Mouse (Mus musculus) kidney, embryonic 16.5 days (tissue): ENCODE results near the gene Slc12a9. TPM values are rescaled to one million over a fixed set of nuclear protein-coding genes. Genes with fewer than 3 reads are reported as not detected.

Experiments
- ATAC-seq: fragments of 200-750 bp; cut with Nextera tagmentation; 2 replicates; pipeline ENCODE4 v1.8.0; 2017; ENCODE audit warnings: moderate TSS enrichment; ENCODE audit not compliant: low FRiP score, low TSS enrichment
- H3K27ac ChIP-seq: fragments of 300-500 bp; sonication (generic); 2 replicates; pipeline ENCODE4 v1.5.1; 2014; ENCODE audit warnings: low read length
- H3K27me3 ChIP-seq: fragments of 300-500 bp; sonication (generic); 2 replicates; pipeline ENCODE4 v1.6.1; 2014; ENCODE audit warnings: low read length, control low read depth, mixed read lengths; ENCODE audit not compliant: insufficient read depth
- H3K36me3 ChIP-seq: fragments of 300-500 bp; sonication (generic); 2 replicates; pipeline ENCODE4 v1.6.1; 2014; ENCODE audit warnings: low read length, control low read depth, mixed read lengths; ENCODE audit not compliant: insufficient read depth
- H3K4me1 ChIP-seq: fragments of 300-500 bp; sonication (generic); 2 replicates; pipeline ENCODE4 v1.6.1; 2014; ENCODE audit warnings: low read length, control low read depth, mixed read lengths; ENCODE audit not compliant: insufficient read depth
- H3K4me2 ChIP-seq: fragments of 300-500 bp; sonication (generic); replicated peaks from 2 replicates; pipeline ENCODE4 v1.6.1; 2014; ENCODE audit warnings: low read depth, low read length
- H3K4me3 ChIP-seq: fragments of 300-500 bp; sonication (generic); 2 replicates; pipeline ENCODE4 v1.5.1; 2014; ENCODE audit warnings: mild to moderate bottlenecking, low read length
- H3K9ac ChIP-seq: fragments of 300-500 bp; sonication (generic); replicated peaks from 2 replicates; pipeline ENCODE4 v1.6.1; 2014; ENCODE audit warnings: low read length
- H3K9me3 ChIP-seq: fragments of 300-500 bp; sonication (generic); 2 replicates; pipeline ENCODE4 v1.6.1; 2016; ENCODE audit warnings: low read length, control low read depth
- WGBS: fragments of 180-500 bp; shearing (Covaris S2); extraction: QIAGEN DNeasy Blood & Tissue Kit; methylation state at CpG from one replicate; pipeline ENCODE4 v1.1.7; 2014; 5-methylcytosine and 5-hydroxymethylcytosine counted together
- polyA plus RNA-seq: library from polyadenylated mRNA; unstranded; fragments of >200 nt; fragmentation: Nextera tagmentation; extraction: Ambion mirVana; gene quantifications from 2 replicates; pipeline ENCODE4 v1.2.1, GENCODE M21; 2015

Gene Slc12a9
- polyA plus RNA-seq, 1 experiment from 2014 or later = 16.3 TPM

GRCm38 (mm10) chr5:137318570-137318969 is 14.8 kb downstream of the Slc12a9 start:
- no peak for ATAC-seq
- peaks cover 16% of the 10 kb centered on the region for H3K4me1 ChIP-seq
- H3K9me3 ChIP-seq = no peaks in the 10 kb centered on the region
- WGBS = 59% methylated on average over 1 of the region's 1 CpGs
- no peaks in the 10 kb centered on the region for H3K27me3 ChIP-seq
- no peak overlapping the region for H3K4me3 ChIP-seq
- no peak overlapping the region for H3K27ac ChIP-seq
- H3K4me2 ChIP-seq = no peak overlapping the region
- H3K9ac ChIP-seq = no peak overlapping the region
- peaks cover 16% of the 10 kb centered on the region for H3K36me3 ChIP-seq

DNA sequence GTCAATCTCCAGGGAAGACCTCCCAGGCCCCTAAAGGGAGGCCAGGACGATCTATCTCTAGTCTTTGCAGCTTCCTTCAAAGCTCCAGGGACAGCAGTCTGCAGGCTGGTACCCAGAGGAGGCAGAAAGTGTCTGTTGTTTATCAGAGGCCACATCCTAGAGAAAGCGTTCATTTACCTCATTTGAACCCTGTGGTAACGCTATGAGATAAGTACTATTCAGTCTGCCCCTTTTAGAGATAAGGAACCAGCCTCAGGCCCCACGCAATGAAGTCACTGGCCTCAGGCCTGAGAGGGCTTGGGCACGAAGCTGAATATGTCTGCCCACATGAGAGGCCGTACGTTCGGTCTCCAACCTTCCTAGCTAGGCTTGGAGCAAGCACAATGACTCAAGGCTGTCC is 16.0 kb downstream of the Slc12a9 start:
- H3K27ac ChIP-seq = no peak overlapping the region
- peaks cover 24% of the 10 kb centered on the region for H3K4me1 ChIP-seq
- H3K9me3 ChIP-seq = no peaks in the 10 kb centered on the region
- WGBS = 87% methylated on average over 8 of the region's 8 CpGs
- no peak for ATAC-seq
- H3K9ac ChIP-seq = no peak overlapping the region
- H3K36me3 ChIP-seq = peaks cover 12% of the 10 kb centered on the region
- no peak overlapping the region for H3K4me3 ChIP-seq
- no peaks in the 10 kb centered on the region for H3K27me3 ChIP-seq
- no peak overlapping the region for H3K4me2 ChIP-seq

- H3K27ac ChIP-seq = peak overlapping the region; percentile 89
- WGBS = 43% methylated on average over 30 of the region's 30 CpGs
- H3K4me1 ChIP-seq = peaks cover 29% of the 10 kb centered on the region
- H3K4me2 ChIP-seq = peak overlapping the region; percentile 91; the same call in 1 of the 2 replicates
- H3K9me3 ChIP-seq = no peaks in the 10 kb centered on the region
- peak overlapping the region; percentile 95 for H3K9ac ChIP-seq
- ATAC-seq = no peak
- no peak overlapping the region for H3K4me3 ChIP-seq
- H3K36me3 ChIP-seq = peaks cover 21% of the 10 kb centered on the region
- no peaks in the 10 kb centered on the region for H3K27me3 ChIP-seq
Measured at GRCm38 (mm10) chr5:137315084-137315903, 18.1 kb downstream of the Slc12a9 start.

DNA sequence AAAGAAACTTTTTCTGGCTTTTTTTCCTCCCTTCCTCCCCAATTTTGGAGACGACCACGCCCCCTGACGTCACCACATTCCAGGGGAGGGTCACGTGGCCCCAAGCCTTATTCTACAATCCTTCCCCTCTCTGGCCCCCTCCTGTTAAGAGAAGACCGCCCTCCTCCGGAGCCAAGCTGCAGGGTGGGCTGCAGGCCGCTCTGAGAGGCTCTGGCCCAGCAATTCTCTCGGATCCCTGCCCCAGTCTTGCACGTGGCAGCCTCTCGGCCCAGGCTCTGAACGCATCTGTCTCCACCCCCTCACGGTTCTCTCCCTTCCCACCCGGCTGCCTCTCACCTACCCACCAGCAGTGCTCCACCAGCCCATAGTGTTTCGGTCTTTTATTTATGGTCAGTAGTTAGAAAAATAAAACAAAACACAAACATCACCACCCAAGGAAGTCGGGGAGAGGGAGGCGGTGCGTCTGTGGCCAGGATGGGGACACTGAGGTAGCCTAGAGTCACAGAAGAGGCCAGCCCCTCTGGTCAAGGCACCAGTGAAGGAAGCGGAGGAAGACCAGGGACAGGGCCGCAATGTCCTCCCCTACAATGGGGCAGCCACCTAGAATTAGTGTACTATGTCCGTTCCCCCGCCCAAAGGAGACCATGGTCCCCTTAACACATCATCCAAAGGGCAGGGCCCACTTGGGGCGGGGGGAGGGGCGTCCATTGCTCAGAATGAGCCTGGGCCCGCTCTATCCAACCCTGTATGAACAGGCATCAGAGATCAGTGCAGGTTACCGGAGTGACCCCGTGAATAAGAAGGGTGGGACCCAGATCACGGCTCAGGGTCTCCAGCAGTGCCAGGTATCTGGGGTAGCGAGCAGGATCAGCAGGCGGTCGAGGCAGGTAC is 19.0 kb downstream of the Slc12a9 start, which contains the start of gene Trip6:
TSS of gene Trip6 (minus strand) at position 212 of the 891 bp plus-strand sequence.
- Histone ChIP-seq H3K27me3 (no peaks in the 10 kb centered on the region), H3K4me3 (peak within 1 kb of the TSS; percentile 80), H3K27ac (peak within 1 kb of the TSS; percentile 89), H3K36me3 (peaks cover 24% of the 10 kb centered on the region), H3K9me3 (no peaks in the 10 kb centered on the region), H3K9ac (peak within 1 kb of the TSS; percentile 95), H3K4me2 (peak within 1 kb of the TSS; percentile 91), H3K4me1 (peaks cover 29% of the 10 kb centered on the region)
- 17% methylated on average over 30 of the region's 30 CpGs for WGBS
- peak; percentile 94 for ATAC-seq

GRCm38 (mm10) chr5:137313466-137314192 is 19.8 kb downstream of the Slc12a9 start:
- H3K36me3 ChIP-seq = peaks cover 32% of the 10 kb centered on the region
- peak overlapping the region; percentile 91 for H3K4me2 ChIP-seq
- peak overlapping the region; percentile 80 for H3K4me3 ChIP-seq
- peak; percentile 67 for ATAC-seq
- no peaks in the 10 kb centered on the region for H3K9me3 ChIP-seq
- peak overlapping the region; percentile 89 for H3K27ac ChIP-seq
- no peaks in the 10 kb centered on the region for H3K27me3 ChIP-seq
- WGBS = 1% methylated on average over 22 of the region's 22 CpGs
- peak overlapping the region; percentile 95 for H3K9ac ChIP-seq
- H3K4me1 ChIP-seq = peaks cover 29% of the 10 kb centered on the region

DNA sequence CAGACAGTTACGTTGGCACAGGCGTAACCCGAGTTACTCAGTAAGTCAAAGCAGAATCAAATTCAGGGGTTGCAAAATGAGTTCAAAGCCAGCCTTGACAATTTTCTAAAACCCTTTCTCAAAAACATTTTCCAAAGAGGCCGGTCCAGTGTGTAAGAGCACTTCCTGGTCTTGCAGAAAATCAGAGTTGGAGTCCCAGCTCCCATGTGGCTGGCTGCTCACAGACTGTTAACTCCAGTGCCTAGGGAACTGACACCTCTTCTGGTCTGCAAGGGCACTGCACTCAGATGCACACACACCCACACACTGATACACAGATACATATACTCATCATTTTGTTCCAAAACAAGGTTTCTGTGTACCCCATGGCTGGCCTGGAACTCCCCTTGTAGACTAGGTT is 25.0 kb downstream of the Slc12a9 start:
- ATAC-seq = no peak
- H3K36me3 ChIP-seq = peaks cover 44% of the 10 kb centered on the region
- peaks cover 44% of the 10 kb centered on the region for H3K4me1 ChIP-seq

GRCm38 (mm10) chr5:137307071-137307912 is 26.1 kb downstream of the Slc12a9 start, which contains the start of gene Srrt:
Srrt (minus strand) TSS chr5:137307674.
- Histone ChIP-seq H3K36me3 (peaks cover 54% of the 10 kb centered on the region), H3K27ac (peak within 1 kb of the TSS; percentile 97), H3K27me3 (no peaks in the 10 kb centered on the region), H3K4me3 (peak within 1 kb of the TSS; percentile 94), H3K4me1 (peaks cover 35% of the 10 kb centered on the region), H3K4me2 (peak within 1 kb of the TSS; percentile 67), H3K9me3 (no peaks in the 10 kb centered on the region), H3K9ac (peak within 1 kb of the TSS; percentile 99)
- peak; percentile 88 for ATAC-seq
- under 1% methylated on average over 61 of the region's 72 CpGs for WGBS

More for the DNA sequence above, 25.0 kb downstream of the Slc12a9 start:
- Histone ChIP-seq H3K27ac (peak overlapping the region; percentile 97), H3K4me3 (peak overlapping the region; percentile 94), H3K4me2 (peak overlapping the region; percentile 51), H3K9ac (peak overlapping the region; percentile 99), H3K9me3 (no peaks in the 10 kb centered on the region), H3K27me3 (no peaks in the 10 kb centered on the region)
- WGBS = 95% methylated on average over 4 of the region's 4 CpGs

GRCm38 (mm10) chr5:137306439-137307005 is 26.9 kb downstream of the Slc12a9 start:
- 15% methylated on average over 12 of the region's 12 CpGs for WGBS
- peak overlapping the region; percentile 67 for H3K4me2 ChIP-seq
- ATAC-seq = no peak
- peak overlapping the region; percentile 99 for H3K9ac ChIP-seq
- H3K36me3 ChIP-seq = peaks cover 57% of the 10 kb centered on the region
- peak overlapping the region; percentile 97; the same call in 1 of the 2 replicates for H3K27ac ChIP-seq
- H3K9me3 ChIP-seq = no peaks in the 10 kb centered on the region
- H3K27me3 ChIP-seq = no peaks in the 10 kb centered on the region
- peak overlapping the region; percentile 94 for H3K4me3 ChIP-seq
- peaks cover 32% of the 10 kb centered on the region for H3K4me1 ChIP-seq
